ENCODE assay signal across 9 mouse cellular contexts in the genomic region with DNA sequence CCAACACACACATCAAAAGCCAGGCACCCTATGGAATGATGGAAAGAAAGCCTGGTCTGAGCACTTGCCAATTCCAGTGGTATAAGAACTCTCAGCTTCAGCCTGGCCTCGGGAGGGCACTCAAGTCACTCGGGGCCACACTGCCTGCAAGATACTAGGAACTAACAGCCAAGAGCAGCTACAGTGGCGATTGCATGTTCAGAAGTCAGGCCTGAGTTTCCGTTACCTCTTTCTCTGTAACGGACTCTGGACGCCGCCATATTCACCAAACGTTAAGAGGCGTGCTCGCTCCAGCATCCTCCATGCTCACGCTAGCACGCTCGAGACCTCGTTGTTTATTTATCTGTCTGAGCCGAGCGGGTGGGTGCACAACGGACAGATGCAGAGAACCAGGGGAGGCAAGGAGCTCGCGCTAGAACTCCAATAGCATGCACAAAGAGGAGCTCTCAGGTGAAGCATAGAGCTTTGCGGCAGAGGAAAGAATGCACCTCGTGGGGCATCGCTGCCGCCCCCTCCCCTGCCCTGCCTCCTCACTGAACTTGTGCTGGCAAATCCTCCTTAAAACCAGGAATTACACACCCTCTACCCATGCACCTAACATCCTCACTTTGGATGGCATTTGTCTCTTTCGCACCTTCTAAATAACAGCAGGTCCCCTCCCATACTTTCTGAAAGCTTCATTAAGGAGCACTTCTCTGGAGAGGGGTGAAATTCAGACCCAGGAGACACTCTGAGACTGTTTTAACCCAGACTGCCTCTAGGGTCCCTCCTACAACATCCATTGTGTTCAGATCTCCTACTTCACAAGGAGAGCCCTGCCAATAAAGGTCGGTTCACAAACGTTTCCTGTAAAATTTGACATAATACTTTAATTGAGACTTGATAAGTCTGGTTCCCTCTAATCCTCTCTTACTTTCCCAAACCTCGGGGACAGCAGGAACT. TPM values are rescaled to one million over a fixed set of nuclear protein-coding genes. Genes with fewer than 3 reads are reported as not detected.
DNase-seq lines count a peak whose midpoint lies in the region; ATAC-seq and TF ChIP-seq lines count a peak whose summit lies in the region.
"Had no signal": no experiment of that assay in that cellular context is flagged by ENCODE, and none has a peak within 500 bp of the region (broad histone marks: within the 10 kb centered on the region; RNA-seq: fewer than 3 reads in every experiment).

No protein-coding gene starts in this region.

- H3K9me3 ChIP-seq in heart, embryonic 14.5 days (ENCODE audit: control insufficient read depth, low read length), result no peaks in the 10 kb centered on the region
- no peaks in the 10 kb centered on the region for H3K9me3 ChIP-seq in embryonic facial prominence, embryonic 15.5 days (replicated peaks)
- H3K9me3 ChIP-seq in kidney, embryonic 16.5 days (ENCODE audit: low read length), result no peaks in the 10 kb centered on the region
- H3K9me3 ChIP-seq in midbrain, postnatal 0 days (ENCODE audit: low read length), result no peaks in the 10 kb centered on the region

- 0 out of 2 replicates have a peak, but pooled peaks have one; percentile 1 for TF ChIP-seq CTCF in midbrain, postnatal 0 days (IDR thresholded peaks at IDR 0.05)
- TF ChIP-seq CTCF in thymus, adult 2 months (IDR thresholded peaks at IDR 0.05; ENCODE audit: borderline replicate concordance, control insufficient read depth, extremely low read depth, insufficient read depth, low read length, poor library complexity), result no peak

- H3K27ac ChIP-seq in heart, embryonic 14.5 days (replicated peaks in 1 of 2; ENCODE audit: control insufficient read depth in 1 of 2, insufficient read depth in 1 of 2, low read depth in 2 of 2, low read length in 2 of 2), result no peak overlapping the region
- no peak overlapping the region for H3K27ac ChIP-seq in embryonic facial prominence, embryonic 15.5 days (replicated peaks)
- H3K27ac ChIP-seq in kidney, embryonic 16.5 days (ENCODE audit: low read length), result no peak overlapping the region
- no peak overlapping the region for H3K27ac ChIP-seq in midbrain, postnatal 0 days (ENCODE audit: low read depth, low read length)
- H3K27ac ChIP-seq in thymus, adult 2 months (ENCODE audit: control insufficient read depth, insufficient read depth, low read length), result no peak overlapping the region

- no peaks in the 10 kb centered on the region for H3K27me3 ChIP-seq in heart, embryonic 14.5 days (ENCODE audit: control insufficient read depth, insufficient read depth, low read length)
- H3K27me3 ChIP-seq in embryonic facial prominence, embryonic 15.5 days, result no peaks in the 10 kb centered on the region
- H3K27me3 ChIP-seq in kidney, embryonic 16.5 days (ENCODE audit: insufficient read depth, low read length), result no peaks in the 10 kb centered on the region
- no peaks in the 10 kb centered on the region for H3K27me3 ChIP-seq in midbrain, postnatal 0 days (ENCODE audit: insufficient read depth, low read length)
- H3K27me3 ChIP-seq in thymus, adult 2 months (ENCODE audit: control insufficient read depth, insufficient read depth, low read length), result no peaks in the 10 kb centered on the region

- WGBS in heart, embryonic 14.5 days, result 26% methylated on average over 27 of the region's 27 CpGs
- 39% methylated on average over 27 of the region's 27 CpGs for WGBS in embryonic facial prominence, embryonic 15.5 days
- 29% methylated on average over 27 of the region's 27 CpGs for WGBS in kidney, embryonic 16.5 days
- WGBS in midbrain, postnatal 0 days, result 39% methylated on average over 27 of the region's 27 CpGs
- 41% methylated on average over 27 of the region's 27 CpGs for WGBS in thymus, adult 2 months

- intact Hi-C loops in heart, postnatal 14 days (cut with DNase I), result no loop called here

- H3K36me3 ChIP-seq in heart, embryonic 14.5 days (ENCODE audit: control insufficient read depth, insufficient read depth, low read length), result no peaks in the 10 kb centered on the region
- no peaks in the 10 kb centered on the region for H3K36me3 ChIP-seq in embryonic facial prominence, embryonic 15.5 days
- no peaks in the 10 kb centered on the region for H3K36me3 ChIP-seq in kidney, embryonic 16.5 days (ENCODE audit: insufficient read depth, low read length)
- H3K36me3 ChIP-seq in midbrain, postnatal 0 days (ENCODE audit: insufficient read depth, low read length), result no peaks in the 10 kb centered on the region
- H3K36me3 ChIP-seq in thymus, adult 2 months (ENCODE audit: control insufficient read depth, insufficient read depth, low read length), result no peaks in the 10 kb centered on the region

- no peaks in the 10 kb centered on the region for H3K4me1 ChIP-seq in heart, embryonic 14.5 days (ENCODE audit: control insufficient read depth in 2 of 2, insufficient read depth in 2 of 2, low read length in 2 of 2)
- H3K4me1 ChIP-seq in embryonic facial prominence, embryonic 15.5 days, result no peaks in the 10 kb centered on the region
- no peaks in the 10 kb centered on the region for H3K4me1 ChIP-seq in kidney, embryonic 16.5 days (ENCODE audit: insufficient read depth, low read length)
- no peaks in the 10 kb centered on the region for H3K4me1 ChIP-seq in midbrain, postnatal 0 days (ENCODE audit: insufficient read depth, low read length)
- no peaks in the 10 kb centered on the region for H3K4me1 ChIP-seq in thymus, adult 2 months (replicated peaks; ENCODE audit: control insufficient read depth, insufficient read depth, low read length)

- H3K9ac ChIP-seq in heart, embryonic 14.5 days (ENCODE audit: low read length), result no peak overlapping the region
- H3K9ac ChIP-seq in embryonic facial prominence, embryonic 15.5 days, result no peak overlapping the region
- no peak overlapping the region for H3K9ac ChIP-seq in kidney, embryonic 16.5 days (replicated peaks; ENCODE audit: low read length)
- H3K9ac ChIP-seq in midbrain, postnatal 0 days (replicated peaks; ENCODE audit: low read length, poor library complexity, severe bottlenecking), result 0 out of 2 replicates have a peak overlapping the region, but pooled peaks have one; percentile 4

- ATAC-seq in heart, embryonic 14.5 days (ENCODE audit: insufficient number of reproducible peaks, insufficient read depth, low FRiP score, low read depth), result no peak
- ATAC-seq in embryonic facial prominence, embryonic 15.5 days (ENCODE audit: insufficient number of reproducible peaks, low FRiP score, low TSS enrichment, low read depth), result no peak
- no peak for ATAC-seq in kidney, embryonic 16.5 days (ENCODE audit: low FRiP score, low TSS enrichment)
- peak; percentile 52; the same call in 1 of the 2 replicates for ATAC-seq in midbrain, postnatal 0 days (ENCODE audit: low FRiP score)

- no peak for TF ChIP-seq POLR2A in thymus, adult 2 months (IDR thresholded peaks at IDR 0.05; ENCODE audit: control insufficient read depth, extremely low read depth, insufficient read depth, low read length, poor library complexity)

- no peak for DNase-seq in heart, postnatal 14 days
- no peak for DNase-seq in midbrain, postnatal 0 days (ENCODE audit: low spot score)
- DNase-seq in thymus, adult 2 months, result no peak
- DNase-seq in spleen, adult 12 weeks (ENCODE audit: low spot score), result no peak
- DNase-seq in frontal cortex, adult 2 months (ENCODE audit: extremely low spot score in 1 of 2, low spot score in 1 of 2), result no peak

- peak overlapping the region; percentile 61 for H3K4me2 ChIP-seq in heart, embryonic 14.5 days (ENCODE audit: low read length)
- peak overlapping the region; percentile 38 for H3K4me2 ChIP-seq in embryonic facial prominence, embryonic 15.5 days (replicated peaks)
- H3K4me2 ChIP-seq in kidney, embryonic 16.5 days (replicated peaks; ENCODE audit: low read depth, low read length), result peak overlapping the region; percentile 55
- H3K4me2 ChIP-seq in midbrain, postnatal 0 days (ENCODE audit: low read depth, low read length, poor library complexity, severe bottlenecking), result peak overlapping the region; percentile 37

- peak overlapping the region; percentile 25 to 33 for H3K4me3 ChIP-seq in heart, embryonic 14.5 days (ENCODE audit: control insufficient read depth in 1 of 2, insufficient read depth in 1 of 2, low read depth in 1 of 2, low read length in 2 of 2)
- H3K4me3 ChIP-seq in embryonic facial prominence, embryonic 15.5 days (replicated peaks), result 0 out of 2 replicates have a peak overlapping the region, but pooled peaks have one; percentile 4
- peak overlapping the region; percentile 32 for H3K4me3 ChIP-seq in kidney, embryonic 16.5 days (ENCODE audit: low read length)
- H3K4me3 ChIP-seq in midbrain, postnatal 0 days (ENCODE audit: low read depth, low read length), result peak overlapping the region; percentile 26
- no peak overlapping the region for H3K4me3 ChIP-seq in thymus, adult 2 months (ENCODE audit: control insufficient read depth, insufficient read depth, low read length)
- H3K4me3 ChIP-seq: erythroblast, embryonic 14.5 days had no signal

RNA-seq across cellular contexts. Expression of gene Nutm2, which starts 2.2 kb away (rescaled TPM):
- not detected in 2 replicates for polyA plus RNA-seq in heart, embryonic 14.5 days (2014; fragmentation: Nextera tagmentation; extraction: Ambion mirVana)
- not detected for total RNA-seq in heart, postnatal 14 days (2021)
- polyA plus RNA-seq in embryonic facial prominence, embryonic 15.5 days (2015; fragmentation: Nextera tagmentation; extraction: Ambion mirVana), result not detected in 2 replicates
- polyA plus RNA-seq in kidney, embryonic 16.5 days (2015; fragmentation: Nextera tagmentation; extraction: Ambion mirVana), result not detected in 2 replicates
- not detected in 2 replicates for total RNA-seq in midbrain, postnatal 0 days (2014; rRNA removed)
- not detected in 2 replicates for polyA plus RNA-seq in midbrain, postnatal 0 days (2015; fragmentation: Nextera tagmentation; extraction: Ambion mirVana)
- polyA plus RNA-seq in thymus, adult 2 months (2012; rRNA removed), result not detected in 2 replicates
- polyA plus RNA-seq in frontal cortex, adult 2 months (2012; rRNA removed), result not detected in 2 replicates
- polyA plus RNA-seq: erythroblast, embryonic 14.5 days had no signal

RNA-seq across cellular contexts. Expression of gene Gm47429, which starts 21.2 kb away (rescaled TPM):
- not detected in 2 replicates for polyA plus RNA-seq in heart, embryonic 14.5 days (2014; fragmentation: Nextera tagmentation; extraction: Ambion mirVana)
- total RNA-seq in heart, postnatal 14 days (2021), result not detected
- polyA plus RNA-seq in embryonic facial prominence, embryonic 15.5 days (2015; fragmentation: Nextera tagmentation; extraction: Ambion mirVana), result not detected in 2 replicates
- polyA plus RNA-seq in kidney, embryonic 16.5 days (2015; fragmentation: Nextera tagmentation; extraction: Ambion mirVana), result not detected in 2 replicates
- not detected in 2 replicates for total RNA-seq in midbrain, postnatal 0 days (2014; rRNA removed)
- polyA plus RNA-seq in midbrain, postnatal 0 days (2015; fragmentation: Nextera tagmentation; extraction: Ambion mirVana), result not detected in 2 replicates
- polyA plus RNA-seq in thymus, adult 2 months (2012; rRNA removed), result not detected in 2 replicates
- polyA plus RNA-seq in frontal cortex, adult 2 months (2012; rRNA removed), result not detected in 2 replicates
- polyA plus RNA-seq: erythroblast, embryonic 14.5 days had no signal

RNA-seq across cellular contexts. Expression of gene Fbxw17, which starts 47.2 kb away (rescaled TPM):
- 23.6 and 27.2 TPM in 2 replicates for polyA plus RNA-seq in heart, embryonic 14.5 days (2014; fragmentation: Nextera tagmentation; extraction: Ambion mirVana)
- total RNA-seq in heart, postnatal 14 days (2021), result 1 to 10 TPM; 7.3 to 7.9 TPM
- 30.7 and 33.5 TPM in 2 replicates for polyA plus RNA-seq in embryonic facial prominence, embryonic 15.5 days (2015; fragmentation: Nextera tagmentation; extraction: Ambion mirVana)
- 32.9 and 37.5 TPM in 2 replicates for polyA plus RNA-seq in kidney, embryonic 16.5 days (2015; fragmentation: Nextera tagmentation; extraction: Ambion mirVana)
- total RNA-seq in midbrain, postnatal 0 days (2014; rRNA removed), result 41.8 and 42.5 TPM in 2 replicates
- 29.6 and 39.1 TPM in 2 replicates for polyA plus RNA-seq in midbrain, postnatal 0 days (2015; fragmentation: Nextera tagmentation; extraction: Ambion mirVana)
- 29.3 and 36.4 TPM in 2 replicates for polyA plus RNA-seq in thymus, adult 2 months (2012; rRNA removed)
- polyA plus RNA-seq in frontal cortex, adult 2 months (2012; rRNA removed), result 18.6 and 24.6 TPM in 2 replicates
- polyA plus RNA-seq: erythroblast, embryonic 14.5 days had no signal
